Mouse (Mus musculus): ENCODE data around the gene Ctnna3.

DNA sequence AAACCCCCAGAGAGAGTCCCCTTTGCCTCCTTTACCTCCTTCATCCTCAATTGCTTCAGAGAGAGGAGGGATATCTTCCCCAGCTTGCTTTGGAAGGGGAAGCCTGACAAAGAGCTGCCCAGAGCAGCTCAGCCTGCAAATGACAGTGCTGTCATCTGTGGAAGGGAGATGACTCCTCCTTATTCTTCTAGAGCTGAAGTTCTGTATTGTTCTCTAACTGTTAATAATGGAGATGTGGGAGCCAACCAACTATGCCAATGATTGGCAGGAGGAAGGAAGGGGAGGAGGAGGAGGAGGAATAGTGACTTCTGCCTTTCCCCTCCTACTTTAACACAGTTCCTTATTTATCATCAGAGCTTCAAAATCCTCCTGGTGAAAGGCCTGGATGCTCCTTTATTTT is 875.9 kb downstream of the Ctnna3 start:
- no peak for TF ChIP-seq CTCF (IDR thresholded peaks at IDR 0.05; ENCODE audit: low read depth)
- TF ChIP-seq EP300 (IDR thresholded peaks at IDR 0.05; ENCODE audit: low read depth): no peak
